Mouse (Mus musculus) embryo, embryonic 10.5 days (tissue): ENCODE measurements around the gene Prkar2b.
"Not testable (repeated sequence)": the region's sequence is repeated elsewhere in the genome, so short reads cannot be mapped to it uniquely, and the experiment has no call there.

Experiments
- DNase-seq: peaks from one replicate; pipeline ENCODE4 v3.0.0-alpha.2; 2015; ENCODE audit warnings: low spot score

Prkar2b gene

GRCm38 (mm10) chr12:32009985-32010369 is 51.1 kb downstream of the Prkar2b start:
- not testable (repeated sequence) for DNase-seq

- DNase-seq, result no peak
Observed at GRCm38 (mm10) chr12:32009267-32009984, 51.7 kb downstream of the Prkar2b start.

- no peak for DNase-seq
Observed at GRCm38 (mm10) chr12:32008728-32009127, 52.4 kb downstream of the Prkar2b start.

- no peak for DNase-seq
Observed at GRCm38 (mm10) chr12:32007646-32008045, 53.5 kb downstream of the Prkar2b start.

GRCm38 (mm10) chr12:32007040-32007439 is 54.1 kb downstream of the Prkar2b start:
- no peak for DNase-seq

- no peak for DNase-seq
Observed at GRCm38 (mm10) chr12:32006391-32006929, 54.6 kb downstream of the Prkar2b start.

GRCm38 (mm10) chr12:32000464-32000863 is 60.6 kb downstream of the Prkar2b start:
- no peak for DNase-seq

GRCm38 (mm10) chr12:31998706-31999105 is 62.4 kb downstream of the Prkar2b start:
- DNase-seq, result no peak

- no peak for DNase-seq
Observed at GRCm38 (mm10) chr12:31997328-31997878, 63.7 kb downstream of the Prkar2b start.

GRCm38 (mm10) chr12:31996877-31997276 is 64.2 kb downstream of the Prkar2b start:
- DNase-seq, result no peak

GRCm38 (mm10) chr12:31990575-31990974 is 70.5 kb downstream of the Prkar2b start:
- DNase-seq, result no peak

- no peak for DNase-seq
Observed at GRCm38 (mm10) chr12:31989726-31990125, 71.4 kb downstream of the Prkar2b start.

GRCm38 (mm10) chr12:31986463-31986862 is 74.6 kb downstream of the Prkar2b start:
- no peak for DNase-seq

- no peak for DNase-seq
Observed at GRCm38 (mm10) chr12:31985738-31986137, 75.4 kb downstream of the Prkar2b start.

GRCm38 (mm10) chr12:31984664-31985063 is 76.4 kb downstream of the Prkar2b start:
- DNase-seq, result no peak

GRCm38 (mm10) chr12:31984206-31984605 is 76.9 kb downstream of the Prkar2b start:
- DNase-seq, result no peak

- DNase-seq, result no peak
Observed at GRCm38 (mm10) chr12:31983769-31984168, 77.3 kb downstream of the Prkar2b start.

- no peak for DNase-seq
Observed at GRCm38 (mm10) chr12:31983238-31983637, 77.9 kb downstream of the Prkar2b start.

- peak; percentile 28 for DNase-seq
Observed at GRCm38 (mm10) chr12:31977613-31978195, 83.4 kb downstream of the Prkar2b start.

GRCm38 (mm10) chr12:31976544-31976943 is 84.6 kb downstream of the Prkar2b start:
- DNase-seq, result peak; percentile 43

GRCm38 (mm10) chr12:31973473-31974172 is 87.5 kb downstream of the Prkar2b start:
- no peak for DNase-seq

- no peak for DNase-seq
Observed at GRCm38 (mm10) chr12:31971547-31971946, 89.5 kb downstream of the Prkar2b start.

GRCm38 (mm10) chr12:31969111-31969510 is 92.0 kb downstream of the Prkar2b start:
- no peak for DNase-seq
